Mouse (Mus musculus) cerebellum, adult 11 months (tissue): Measurements from ENCODE around the gene Plekhb2.
A peak's percentile ranks its signal among the peaks of the same experiment; 100 is the strongest.

ENCODE experiments used
- DNase-seq: peaks from one replicate; pipeline ENCODE4 v3.0.0; 2022

Gene Plekhb2

DNA sequence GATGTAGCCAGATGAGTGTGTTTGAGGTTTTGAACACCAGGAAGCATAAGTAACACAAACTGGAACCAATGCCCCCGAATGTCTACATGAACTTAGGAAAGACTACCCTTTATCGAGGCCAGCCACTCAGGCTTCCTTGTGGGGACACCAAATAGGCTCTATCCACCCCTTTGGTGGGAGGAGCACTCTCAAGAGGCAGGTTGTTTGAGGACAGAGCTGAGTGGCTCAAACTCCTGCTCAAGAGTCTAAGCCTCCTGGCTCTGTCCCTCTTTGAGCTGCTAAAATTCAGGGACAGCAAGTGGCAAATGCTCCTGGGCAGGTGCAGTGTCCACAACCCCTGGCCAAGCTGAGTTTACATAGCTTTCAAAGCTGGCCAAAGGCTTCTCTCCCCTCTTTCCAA lies 14.9 kb upstream of the Plekhb2 start:
- DNase-seq = no peak

GRCm38 (mm10) chr1:34837951-34838689 lies 11.7 kb upstream of the Plekhb2 start:
- DNase-seq = no peak

DNA sequence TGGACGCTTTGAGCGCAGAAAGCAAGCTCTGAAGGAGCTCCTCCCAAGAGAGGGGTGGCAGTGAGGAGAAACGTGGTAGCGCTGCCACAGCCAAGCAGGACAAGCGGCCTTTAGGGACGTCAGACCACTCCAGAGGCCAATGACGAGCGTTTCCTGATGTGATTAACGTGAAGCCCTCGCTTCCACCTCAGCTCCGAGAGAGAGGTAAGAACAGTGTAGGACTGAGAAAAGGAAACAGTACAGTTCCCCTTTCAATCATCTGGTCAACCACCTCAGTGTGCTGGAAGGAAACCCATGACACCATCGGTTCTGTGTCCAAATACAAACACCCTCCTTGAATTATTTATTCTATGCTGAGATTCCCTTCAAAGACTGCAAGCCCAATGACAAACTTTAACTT lies 10.5 kb upstream of the Plekhb2 start:
- DNase-seq = no peak

GRCm38 (mm10) chr1:34841709-34842388 lies 7.9 kb upstream of the Plekhb2 start:
- DNase-seq = no peak

- DNase-seq = no peak
These were observed 7.4 kb upstream of the Plekhb2 start for GRCm38 (mm10) chr1:34842389-34842861.

- DNase-seq = peak; percentile 88
These were observed 6.7 kb upstream of the Plekhb2 start, which contains the start of gene Fam168b for GRCm38 (mm10) chr1:34842887-34843618. Gene Fam168b, minus strand, starts transcription at chr1:34843065.

DNA sequence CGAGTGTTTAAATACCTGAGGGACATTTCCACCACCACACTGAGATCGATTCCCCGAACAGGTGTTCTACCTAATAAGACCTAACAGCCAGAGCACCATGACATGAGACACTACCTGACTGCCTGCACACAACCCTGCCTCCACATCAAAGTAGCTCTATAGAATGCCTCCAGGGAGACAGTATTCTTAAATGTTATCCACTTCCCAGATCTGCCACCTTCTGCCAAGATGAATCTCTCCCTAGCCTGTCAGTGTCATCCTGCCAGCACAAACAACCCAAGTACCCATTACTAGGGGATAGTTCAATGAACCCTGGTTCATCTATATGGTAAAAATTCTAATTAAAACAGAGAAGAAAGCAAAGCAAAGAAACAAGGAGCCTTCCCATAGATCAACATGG lies 2.7 kb upstream of the Plekhb2 start:
- DNase-seq = no peak

- DNase-seq = peak; percentile 28
These were observed 764 bp downstream of the Plekhb2 start for GRCm38 (mm10) chr1:34850343-34851136.

- no peak for DNase-seq
These were observed 1.8 kb downstream of the Plekhb2 start for GRCm38 (mm10) chr1:34851562-34851961.

- DNase-seq = no peak
These were observed 2.5 kb downstream of the Plekhb2 start for GRCm38 (mm10) chr1:34852116-34852878.

DNA sequence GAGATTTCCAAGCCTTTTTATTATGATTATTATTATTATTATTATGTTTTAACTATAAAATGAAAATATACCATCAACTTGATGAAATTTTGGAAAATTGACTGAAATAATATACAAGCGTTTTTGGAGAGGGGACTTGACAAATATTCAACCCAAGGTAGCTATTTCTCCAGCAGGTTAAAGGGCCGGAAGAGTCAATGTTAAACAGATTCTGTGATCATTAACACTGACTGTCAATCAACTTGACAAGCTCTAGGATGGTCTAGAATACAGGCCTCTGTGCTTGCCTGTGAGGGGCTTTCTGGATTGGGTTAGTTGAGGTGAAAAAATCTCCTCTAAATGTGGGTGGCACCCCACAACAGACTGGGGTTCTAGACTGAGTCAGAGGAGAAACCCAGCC lies 4.0 kb downstream of the Plekhb2 start:
- DNase-seq = no peak

DNA sequence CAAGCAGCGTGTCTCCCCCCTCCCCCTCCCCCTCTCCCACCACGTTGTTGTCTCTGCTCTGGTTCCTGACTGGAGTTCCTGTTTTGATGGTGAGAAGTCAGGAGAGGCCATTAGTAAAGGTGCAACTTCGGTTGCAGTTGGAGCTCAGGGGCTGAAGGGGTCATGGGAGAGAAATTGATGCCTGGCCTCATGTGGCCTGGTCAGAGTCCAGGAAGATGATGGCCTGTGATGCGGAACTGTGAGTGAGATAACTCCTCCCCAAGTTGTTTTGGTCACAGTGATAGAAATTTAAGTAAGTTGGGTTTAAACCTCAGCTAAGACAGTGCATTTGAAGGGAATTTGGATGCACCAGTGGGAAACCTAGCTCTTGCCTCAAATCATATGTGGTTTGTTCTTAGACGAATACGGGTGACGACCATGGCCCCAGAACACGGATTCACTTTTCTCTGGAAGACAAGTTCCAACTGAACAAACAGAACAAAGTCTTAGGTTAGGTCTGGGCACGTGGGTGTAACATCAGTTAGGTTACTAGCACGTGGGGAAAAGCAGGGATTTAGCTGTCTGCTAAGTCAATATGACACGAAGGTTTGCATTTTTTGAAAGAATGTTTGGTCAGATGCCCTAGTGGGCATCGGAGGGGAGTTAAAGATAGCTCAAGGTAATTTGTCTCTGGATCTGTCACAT lies 5.4 kb downstream of the Plekhb2 start:
- DNase-seq = no peak

DNA sequence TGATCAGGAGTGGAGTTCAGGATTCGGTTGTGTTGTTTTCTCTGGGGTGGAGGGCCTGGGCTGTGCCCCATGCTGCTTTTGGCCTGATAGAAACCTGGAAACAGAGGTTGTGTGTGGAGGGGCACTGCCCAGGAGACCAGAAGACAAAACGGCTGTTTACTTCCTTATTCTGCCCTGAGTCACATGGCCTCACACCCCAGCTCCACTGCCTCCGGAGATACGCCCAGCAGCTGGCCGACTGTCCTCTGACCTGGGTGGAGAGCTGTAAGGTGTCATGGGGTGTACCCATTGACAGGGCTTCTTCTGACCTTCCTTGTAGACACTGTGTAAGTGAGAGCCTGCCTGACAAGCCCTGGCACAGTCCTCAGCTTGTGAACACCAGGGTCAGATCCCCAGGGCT lies 8.9 kb downstream of the Plekhb2 start:
- DNase-seq = no peak

DNA sequence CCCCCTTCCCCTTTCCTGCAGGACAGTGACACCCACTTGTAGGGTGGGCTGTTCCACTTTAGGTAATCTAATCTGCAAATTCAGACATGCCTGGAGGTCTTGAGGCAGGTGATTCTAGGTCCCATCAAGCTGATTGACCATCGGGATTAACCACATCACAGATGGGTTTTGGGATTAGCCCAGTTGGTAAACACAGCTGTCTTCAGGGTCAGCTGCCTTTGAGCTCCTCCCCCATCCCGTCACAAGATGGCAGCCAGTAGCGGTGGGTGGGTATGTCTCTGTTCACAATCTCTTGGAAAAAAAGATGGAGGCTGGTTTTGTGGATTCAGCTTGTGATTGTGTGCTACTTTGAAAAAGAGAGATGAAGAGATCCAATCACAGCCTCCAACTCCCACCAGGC lies 10.0 kb downstream of the Plekhb2 start:
- DNase-seq = no peak

DNA sequence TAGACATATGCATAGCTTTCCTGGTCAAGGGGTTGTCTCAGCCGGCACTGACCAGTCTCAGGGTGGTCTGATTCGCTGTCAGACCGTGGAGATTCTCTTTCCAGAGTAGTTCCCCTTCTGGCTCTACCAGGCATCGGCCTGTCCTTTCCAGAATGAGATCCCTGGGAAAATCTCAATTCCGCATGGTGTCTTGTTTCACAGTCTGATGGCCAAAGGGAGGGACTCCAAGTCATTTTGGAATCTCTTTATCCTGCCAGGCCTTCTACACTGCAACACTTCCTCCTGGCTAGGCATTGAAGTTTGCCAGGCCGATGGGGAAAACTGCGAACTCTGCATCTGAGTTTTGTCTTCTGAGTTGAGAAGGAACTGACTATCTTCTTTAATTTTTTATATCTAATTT lies 10.4 kb downstream of the Plekhb2 start:
- no peak for DNase-seq

- no peak for DNase-seq
These were observed 13.1 kb downstream of the Plekhb2 start for GRCm38 (mm10) chr1:34862877-34863276.

DNA sequence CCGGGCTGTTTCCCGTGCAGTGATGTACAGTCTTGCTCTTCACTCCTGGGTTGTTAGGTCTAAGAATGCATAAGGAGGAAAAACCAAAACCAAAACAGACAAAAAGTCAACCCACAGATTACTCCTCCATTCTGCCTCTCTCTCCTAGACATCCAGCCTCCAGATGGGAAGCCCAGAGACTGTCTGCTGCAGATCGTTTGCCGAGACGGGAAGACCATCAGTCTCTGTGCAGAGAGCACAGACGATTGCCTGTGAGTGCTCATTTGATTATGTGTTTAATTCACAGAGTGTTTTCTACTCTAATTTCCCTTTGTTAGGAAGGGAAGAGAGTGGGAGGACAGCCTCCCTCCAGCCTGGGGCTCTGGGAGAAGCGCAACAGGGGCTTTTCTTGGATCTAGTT lies 13.5 kb downstream of the Plekhb2 start:
- DNase-seq = no peak

DNA sequence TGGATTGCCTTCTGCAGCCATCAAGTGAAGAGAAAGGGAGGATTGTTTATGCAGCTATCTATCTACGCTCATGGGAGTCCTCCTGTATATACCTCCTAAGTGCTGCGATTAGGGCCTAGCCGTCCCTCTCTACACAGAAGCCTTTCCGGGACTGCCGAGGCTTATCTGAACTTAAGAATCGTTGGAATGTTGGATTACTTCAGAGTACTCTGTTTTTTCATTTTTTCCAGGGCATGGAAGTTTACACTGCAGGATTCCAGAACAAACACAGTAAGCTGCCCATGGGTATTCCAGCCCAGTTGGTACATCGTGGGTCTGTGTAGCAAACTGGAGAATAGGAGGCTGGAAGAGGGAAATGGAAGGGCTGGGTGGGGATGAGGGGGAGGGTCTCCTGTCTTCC lies 14.5 kb downstream of the Plekhb2 start:
- no peak for DNase-seq

DNA sequence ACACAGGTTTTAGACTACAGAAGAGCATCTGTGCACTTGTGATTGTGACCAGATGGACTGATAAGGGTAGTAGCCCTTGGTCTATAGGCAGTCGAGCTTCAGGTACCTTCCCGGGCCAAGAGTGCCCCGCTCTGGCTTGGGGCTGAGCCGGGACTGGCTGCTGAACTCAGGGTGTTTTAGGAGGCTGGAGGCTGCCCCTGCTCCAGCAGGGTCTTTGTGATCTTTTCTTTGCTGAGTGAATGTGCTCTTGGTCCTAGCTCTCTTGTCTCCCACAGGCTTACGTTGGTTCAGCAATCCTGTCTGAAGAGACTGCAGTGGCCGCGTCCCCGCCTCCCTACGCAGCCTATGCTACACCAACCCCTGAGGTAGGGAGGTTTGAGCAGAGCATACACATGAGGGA lies 16.1 kb downstream of the Plekhb2 start:
- no peak for DNase-seq

DNA sequence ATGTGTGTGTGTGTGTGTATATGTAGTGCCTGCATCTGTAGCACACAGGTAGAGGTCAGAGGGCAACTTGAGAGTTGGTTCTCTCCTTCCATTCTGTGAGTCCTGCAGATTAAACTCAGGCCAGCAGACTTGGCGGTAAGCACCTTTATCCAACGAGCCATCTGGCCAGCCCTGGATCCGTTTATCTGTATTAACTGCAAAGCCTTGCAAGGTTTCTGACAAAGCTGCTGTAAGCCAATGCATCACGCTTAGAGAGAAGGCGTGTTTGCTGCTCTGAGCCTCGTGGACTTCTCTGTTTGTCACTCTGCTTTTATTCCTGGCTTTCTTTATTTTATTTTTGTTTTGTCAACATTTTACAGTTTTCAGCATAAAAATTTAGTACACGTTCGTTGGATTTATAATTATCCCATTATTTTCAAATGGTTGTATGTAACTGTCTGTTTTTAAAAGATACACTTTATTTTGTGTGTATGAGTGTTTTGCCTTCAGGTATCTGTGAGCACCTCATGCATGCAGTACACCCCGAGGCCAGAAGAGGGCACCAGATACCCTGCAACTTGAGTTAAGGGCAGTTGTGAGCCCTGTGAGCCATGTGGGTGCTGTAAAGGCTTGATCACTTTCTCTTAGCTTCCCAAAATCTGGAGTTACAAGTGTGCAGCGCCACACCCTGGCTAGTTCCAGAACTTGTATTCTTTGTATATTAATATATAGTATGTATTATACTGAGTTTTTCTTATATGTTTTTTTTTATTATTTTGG lies 17.2 kb downstream of the Plekhb2 start:
- DNase-seq = peak; percentile 79

DNA sequence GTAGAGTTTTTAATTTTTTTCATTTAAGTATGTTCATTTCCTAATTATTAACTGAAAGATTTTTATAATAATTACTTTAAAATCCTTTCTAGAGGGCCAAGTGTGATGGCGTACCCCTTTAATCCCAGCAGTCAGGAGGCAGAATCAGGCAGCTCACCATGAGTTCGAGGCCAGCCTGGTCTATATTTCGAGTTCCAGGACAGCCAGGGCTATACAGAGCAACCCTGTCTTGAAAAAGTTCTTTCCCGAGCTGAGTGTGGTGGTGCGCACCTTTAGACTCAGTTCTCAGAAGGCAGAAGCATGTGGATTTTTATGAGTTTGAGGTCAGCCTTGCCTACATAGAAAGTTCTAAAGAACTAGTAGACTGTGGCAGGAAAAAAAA lies 17.8 kb downstream of the Plekhb2 start:
- no peak for DNase-seq
